Mouse (Mus musculus) testis, adult 2 months (tissue): ENCODE results near the gene Crim1.

Experiments used
- CTCF ChIP-seq: fragments of 200-500 bp; IDR thresholded peaks from 2 replicates; pipeline ENCODE4 v1.5.1; 2012; ENCODE audit warnings: low read depth, mild to moderate bottlenecking, inconsistent platforms, low read length, moderate library complexity; ENCODE audit not compliant: control insufficient read depth, insufficient read depth, insufficient replicate concordance
- POLR2A ChIP-seq: fragments of 200-500 bp; IDR thresholded peaks from 2 replicates; pipeline ENCODE4 v1.6.1; 2012; ENCODE audit warnings: low read depth, mild to moderate bottlenecking, inconsistent platforms, low read length, moderate library complexity; ENCODE audit not compliant: control insufficient read depth

GRCm38 (mm10) chr17:78298967-78299540 lies 99.0 kb downstream of the Crim1 start:
- TF ChIP-seq POLR2A = no peak
- no peak for TF ChIP-seq CTCF
